Mouse (Mus musculus) small intestine, adult 2 months (tissue): ENCODE data around the gene Gnat1.

Experiments
- CTCF ChIP-seq: fragments of 200-500 bp; IDR thresholded peaks from 2 replicates; pipeline ENCODE4 v1.5.1; 2012; ENCODE audit warnings: low read depth, mild to moderate bottlenecking, control low read depth, inconsistent platforms, low read length, moderate library complexity, mixed read lengths; ENCODE audit not compliant: insufficient replicate concordance, insufficient read length; ENCODE audit errors: extremely low read depth
- POLR2A ChIP-seq: fragments of 200-500 bp; IDR thresholded peaks from 2 replicates; pipeline ENCODE4 v1.6.1; 2012; ENCODE audit warnings: low read depth, mild to moderate bottlenecking, control low read depth, inconsistent platforms, low read length, moderate library complexity

DNA sequence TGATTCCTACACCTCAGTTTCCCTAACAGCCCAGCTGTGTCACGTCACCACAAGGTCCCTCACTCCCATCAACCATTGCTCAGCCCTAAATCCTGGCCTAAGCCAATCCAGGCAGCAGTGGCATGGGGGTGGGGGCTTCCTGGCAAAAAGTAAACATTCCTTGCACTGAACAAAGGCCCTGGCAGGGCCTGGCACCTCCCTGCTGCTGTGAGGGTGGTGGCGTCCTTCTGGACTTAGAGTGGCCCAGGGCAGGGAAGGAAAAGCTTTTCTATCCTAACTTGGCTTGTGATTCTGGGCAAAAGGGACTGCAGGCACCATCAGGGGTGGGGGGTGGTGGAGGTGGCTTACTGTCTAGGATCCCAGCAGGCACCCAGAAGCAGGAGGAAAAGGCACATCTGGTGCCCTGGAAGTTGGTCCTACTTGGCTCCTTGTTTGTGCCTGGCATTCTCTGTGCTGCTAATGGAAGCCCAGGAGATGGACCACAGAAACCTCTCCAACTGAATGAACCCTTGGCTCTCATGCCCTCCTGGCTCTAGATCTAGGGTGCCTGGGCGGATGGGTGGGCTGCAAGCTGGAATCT lies 23.2 kb upstream of the Gnat1 start:
- TF ChIP-seq CTCF (no peak), POLR2A (no peak)
